Comparison of ENCODE assay signal across 9 mouse cellular contexts in the genomic region with DNA sequence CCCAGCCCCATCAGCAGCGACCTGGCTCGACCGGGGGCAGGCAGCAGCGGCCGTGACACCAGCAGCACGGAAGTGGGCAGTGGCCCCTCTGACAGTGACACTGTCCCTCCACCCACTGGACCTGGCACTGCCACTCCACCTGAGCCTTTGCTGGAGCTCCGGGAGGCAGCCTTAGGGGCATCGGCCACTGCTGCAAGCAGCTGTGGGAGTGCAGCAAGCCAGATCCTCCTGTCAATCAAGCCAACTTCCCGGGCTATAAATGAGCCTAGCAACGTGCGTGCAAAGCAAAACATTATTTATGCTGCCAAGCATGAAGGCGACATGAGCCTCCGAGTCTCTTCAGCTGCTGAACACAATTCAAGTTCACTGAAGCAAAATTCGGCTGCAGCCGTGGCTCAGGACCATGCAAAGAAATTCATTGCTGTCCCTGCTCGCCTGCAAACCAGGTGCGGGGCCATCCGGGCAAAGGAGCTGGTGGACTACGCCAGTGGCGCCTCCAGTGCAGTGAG. TPM values are rescaled to one million over a fixed set of nuclear protein-coding genes. Genes with fewer than 3 reads are reported as not detected.
A peak's percentile ranks its signal among the peaks of the same experiment; 100 is the strongest.
DNase-seq lines count a peak whose midpoint lies in the region; ATAC-seq and TF ChIP-seq lines count a peak whose summit lies in the region.
"Had no signal": no experiment of that assay in that cellular context is flagged by ENCODE, and none has a peak within 500 bp of the region (broad histone marks: within the 10 kb centered on the region; RNA-seq: fewer than 3 reads in every experiment).

No protein-coding gene starts in this region.

- no peak overlapping the region for H3K27ac ChIP-seq in forebrain, embryonic 11.5 days (ENCODE audit: low read depth, low read length)
- no peak overlapping the region for H3K27ac ChIP-seq in forebrain, embryonic 10.5 days
- peak overlapping the region; percentile 96 for H3K27ac ChIP-seq in heart, embryonic 15.5 days
- H3K27ac ChIP-seq in limb, embryonic 15.5 days: peak overlapping the region; percentile 13; the same call in 1 of the 2 replicates

- 0 out of 2 replicates have a peak, but pooled peaks have one; percentile 21 for ATAC-seq in forebrain, embryonic 11.5 days (replicated peaks; ENCODE audit: low FRiP score)
- no peak for ATAC-seq in heart, embryonic 15.5 days (replicated peaks; ENCODE audit: insufficient number of reproducible peaks, insufficient read depth, low FRiP score, low read depth)
- ATAC-seq in limb, embryonic 15.5 days (ENCODE audit: insufficient number of reproducible peaks, low FRiP score, low TSS enrichment, low read depth): no peak
- ATAC-seq in granulocyte monocyte progenitor cell, adult 5-6 weeks (replicated peaks; ENCODE audit: poor library complexity, severe bottlenecking): no peak
- ATAC-seq in erythroid progenitor cell, adult 5-6 weeks (replicated peaks; ENCODE audit: low FRiP score, poor library complexity, severe bottlenecking): no peak

- H3K4me2 ChIP-seq in forebrain, embryonic 11.5 days (ENCODE audit: low read depth, low read length, severe bottlenecking): no peak overlapping the region
- H3K4me2 ChIP-seq in heart, embryonic 15.5 days: peak overlapping the region; percentile 76
- H3K4me2 ChIP-seq in limb, embryonic 15.5 days: no peak overlapping the region

- WGBS in forebrain, embryonic 11.5 days: 84% methylated on average over 20 of the region's 20 CpGs
- WGBS in forebrain, embryonic 10.5 days: 90% methylated on average over 20 of the region's 20 CpGs
- 67% methylated on average over 20 of the region's 20 CpGs for WGBS in heart, embryonic 15.5 days
- WGBS in limb, embryonic 15.5 days: 67% methylated on average over 20 of the region's 20 CpGs

- no peaks in the 10 kb centered on the region for H3K36me3 ChIP-seq in forebrain, embryonic 11.5 days (ENCODE audit: control insufficient read depth, insufficient read depth, low read length)
- H3K36me3 ChIP-seq in forebrain, embryonic 10.5 days (replicated peaks): no peaks in the 10 kb centered on the region
- H3K36me3 ChIP-seq in heart, embryonic 15.5 days: no peaks in the 10 kb centered on the region
- no peaks in the 10 kb centered on the region for H3K36me3 ChIP-seq in limb, embryonic 15.5 days

- H3K4me1 ChIP-seq in forebrain, embryonic 11.5 days (replicated peaks; ENCODE audit: control insufficient read depth, insufficient read depth, low read length): no peaks in the 10 kb centered on the region; the same call in 1 of the 2 replicates
- H3K4me1 ChIP-seq in forebrain, embryonic 10.5 days: peaks cover 34% of the 10 kb centered on the region
- H3K4me1 ChIP-seq in heart, embryonic 15.5 days (replicated peaks): peaks cover 23% of the 10 kb centered on the region
- peaks cover 25% of the 10 kb centered on the region for H3K4me1 ChIP-seq in limb, embryonic 15.5 days

- no peaks in the 10 kb centered on the region for H3K27me3 ChIP-seq in forebrain, embryonic 11.5 days (ENCODE audit: control insufficient read depth, insufficient read depth, low read length)
- H3K27me3 ChIP-seq in forebrain, embryonic 10.5 days (ENCODE audit: poor library complexity, severe bottlenecking): peaks cover 12% of the 10 kb centered on the region; the same call in 1 of the 2 replicates
- no peaks in the 10 kb centered on the region for H3K27me3 ChIP-seq in heart, embryonic 15.5 days
- no peaks in the 10 kb centered on the region for H3K27me3 ChIP-seq in limb, embryonic 15.5 days

- no peak for TF ChIP-seq CTCF in brain, embryonic 14.5 days (IDR thresholded peaks at IDR 0.05; ENCODE audit: borderline replicate concordance, extremely low read depth, insufficient read depth, insufficient read length)

- H3K9ac ChIP-seq in forebrain, embryonic 11.5 days (ENCODE audit: low read length): no peak overlapping the region
- H3K9ac ChIP-seq in heart, embryonic 15.5 days: peak overlapping the region; percentile 65
- no peak overlapping the region for H3K9ac ChIP-seq in limb, embryonic 15.5 days

- TF ChIP-seq POLR2A in brain, embryonic 14.5 days (IDR thresholded peaks at IDR 0.05; ENCODE audit: borderline replicate concordance, extremely low read depth, insufficient read depth, insufficient read length, poor library complexity, severe bottlenecking): no peak

- no peak for DNase-seq in forebrain, embryonic 11.5 days (ENCODE audit: low spot score)
- DNase-seq in forebrain, embryonic 10.5 days (ENCODE audit: extremely low spot score, low spot score): no peak
- peak; percentile 82 for DNase-seq in brain, embryonic 14.5 days (ENCODE audit: low read depth)
- DNase-seq in Muller cell, postnatal 12 days (ENCODE audit: inconsistent ontology term): no peak

- no peak overlapping the region for H3K4me3 ChIP-seq in forebrain, embryonic 11.5 days (ENCODE audit: low read depth, low read length)
- H3K4me3 ChIP-seq in forebrain, embryonic 10.5 days: no peak overlapping the region
- peak overlapping the region; percentile 53 for H3K4me3 ChIP-seq in heart, embryonic 15.5 days
- H3K4me3 ChIP-seq in limb, embryonic 15.5 days: peak overlapping the region; percentile 17

- no peaks in the 10 kb centered on the region for H3K9me3 ChIP-seq in forebrain, embryonic 11.5 days (ENCODE audit: control insufficient read depth, low read length)
- H3K9me3 ChIP-seq in forebrain, embryonic 10.5 days: 0 out of 2 replicates have a peak, but pooled peaks cover 3% of the 10 kb centered on the region
- no peaks in the 10 kb centered on the region for H3K9me3 ChIP-seq in heart, embryonic 15.5 days (replicated peaks)
- no peaks in the 10 kb centered on the region for H3K9me3 ChIP-seq in limb, embryonic 15.5 days

RNA-seq across cellular contexts. Expression of a gene that starts 0.8 kb away (rescaled TPM):
- polyA plus RNA-seq in forebrain, embryonic 11.5 days (2014; fragmentation: Nextera tagmentation; extraction: Ambion mirVana): not detected in 2 replicates
- polyA plus RNA-seq in forebrain, embryonic 10.5 days (2016; fragmentation: Nextera tagmentation; extraction: Ambion mirVana): not detected in 2 replicates
- 0.04 TPM in 1 of 2 replicates, not detected in the other for polyA plus RNA-seq in brain, embryonic 14.5 days (2012; rRNA removed)
- polyA plus RNA-seq in heart, embryonic 15.5 days (2015; fragmentation: Nextera tagmentation; extraction: Ambion mirVana): 0.47 and 0.58 TPM in 2 replicates
- polyA plus RNA-seq in limb, embryonic 15.5 days (2015; fragmentation: Nextera tagmentation; extraction: Ambion mirVana): 0.26 and 0.32 TPM in 2 replicates
- total RNA-seq in granulocyte monocyte progenitor cell, adult 5-6 weeks (2014; fragmentation: Nextera tagmentation): not detected in 2 replicates
- total RNA-seq in granulocyte monocyte progenitor cell, adult 5-6 weeks (2017): not detected in 2 replicates
- total RNA-seq in erythroid progenitor cell, adult 5-6 weeks (2015; ENCODE audit: low replicate concordance): not detected in 2 replicates
- not detected in 2 replicates for total RNA-seq in erythroid progenitor cell, adult 5-6 weeks (2017; ENCODE audit: low replicate concordance)
- polyA plus RNA-seq: stomach, embryonic 14.5 days had no signal

RNA-seq across cellular contexts. Expression of a gene that starts 1.6 kb away (rescaled TPM):
- 0.09 TPM in 1 of 2 replicates, not detected in the other for polyA plus RNA-seq in forebrain, embryonic 11.5 days (2014; fragmentation: Nextera tagmentation; extraction: Ambion mirVana)
- 0.02 TPM in 1 of 2 replicates, not detected in the other for polyA plus RNA-seq in forebrain, embryonic 10.5 days (2016; fragmentation: Nextera tagmentation; extraction: Ambion mirVana)
- 0.08 and 0.12 TPM in 2 replicates for polyA plus RNA-seq in brain, embryonic 14.5 days (2012; rRNA removed)
- 13.8 and 16.0 TPM in 2 replicates for polyA plus RNA-seq in heart, embryonic 15.5 days (2015; fragmentation: Nextera tagmentation; extraction: Ambion mirVana)
- polyA plus RNA-seq in limb, embryonic 15.5 days (2015; fragmentation: Nextera tagmentation; extraction: Ambion mirVana): 2.8 and 6.4 TPM in 2 replicates
- total RNA-seq in granulocyte monocyte progenitor cell, adult 5-6 weeks (2014; fragmentation: Nextera tagmentation): not detected in 2 replicates
- not detected in 2 replicates for total RNA-seq in granulocyte monocyte progenitor cell, adult 5-6 weeks (2017)
- not detected in 2 replicates for total RNA-seq in erythroid progenitor cell, adult 5-6 weeks (2015; ENCODE audit: low replicate concordance)
- total RNA-seq in erythroid progenitor cell, adult 5-6 weeks (2017; ENCODE audit: low replicate concordance): not detected in 2 replicates

Comparison
In these comparisons a context has a peak if more than half of its experiments do, and no peak if none do; other contexts are left out.
1. H3K27ac ChIP-seq: peak in heart, embryonic 15.5 days (single experiment) and limb, embryonic 15.5 days (single experiment); none in forebrain, embryonic 11.5 days (single experiment) and forebrain, embryonic 10.5 days (single experiment).
2. H3K4me3 ChIP-seq: peak in heart, embryonic 15.5 days (single experiment) and limb, embryonic 15.5 days (single experiment); none in forebrain, embryonic 11.5 days (single experiment) and forebrain, embryonic 10.5 days (single experiment).